Mouse (Mus musculus): ENCODE measurements at regions not wholly inside any gene's neighbourhood (a gene's known extent, or its start where the extent isn't known, plus 50 kb on each side); places are given as distances from the start of the nearest gene placed in this dataset.

DNA sequence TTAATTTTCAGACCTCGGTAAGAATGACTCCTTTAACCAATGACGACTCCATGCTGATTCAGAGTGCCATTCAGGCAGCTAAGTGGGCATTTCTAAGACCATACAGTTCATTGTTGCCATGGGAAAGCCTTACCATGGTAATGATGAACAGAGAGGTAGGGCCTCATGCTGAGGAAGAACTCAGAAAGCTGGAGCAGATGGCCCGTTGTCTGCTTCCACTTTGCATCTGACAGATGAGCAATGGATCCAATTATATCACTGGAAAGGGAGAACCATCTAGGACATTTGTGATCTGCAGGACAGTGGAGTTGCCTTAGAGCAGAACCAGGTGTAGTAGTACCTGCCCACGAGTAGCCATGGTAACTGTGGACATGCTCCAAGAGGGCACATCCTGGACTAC, 245.4 kb downstream of the AI593442 start:
- TF ChIP-seq CTCF (IDR thresholded peaks at IDR 0.05; ENCODE audit: low read depth, low read length) (no peak), GATA1 (IDR thresholded peaks at IDR 0.05; ENCODE audit: borderline replicate concordance, low read length) (no peak), TAL1 (conservative IDR thresholded peaks at IDR 0.05; ENCODE audit: low read depth, low read length) (no peak), GATA2 (IDR thresholded peaks at IDR 0.05; ENCODE audit: borderline replicate concordance, low read depth, low read length) (no peak), POLR2AphosphoS5 (IDR thresholded peaks at IDR 0.05; ENCODE audit: insufficient replicate concordance, low read depth, low read length) (no peak)

All from G1E (cell line).